Mouse (Mus musculus): ENCODE data around the gene Cep57l1.
A peak's percentile ranks its signal among the peaks of the same experiment; 100 is the strongest.

The Cep57l1 gene

GRCm38 (mm10) chr10:41749306-41749705 lies 60.4 kb downstream of the Cep57l1 start:
- ATAC-seq (ENCODE audit: insufficient number of reproducible peaks, low FRiP score, low TSS enrichment), result no peak

GRCm38 (mm10) chr10:41746554-41746953 lies 63.1 kb downstream of the Cep57l1 start:
- ATAC-seq (ENCODE audit: insufficient number of reproducible peaks, low FRiP score, low TSS enrichment), result no peak

- no peak for ATAC-seq (ENCODE audit: insufficient number of reproducible peaks, low FRiP score, low TSS enrichment)
Measured at GRCm38 (mm10) chr10:41744006-41744405, 65.7 kb downstream of the Cep57l1 start.

GRCm38 (mm10) chr10:41740221-41740620 lies 69.5 kb downstream of the Cep57l1 start:
- no peak for ATAC-seq (ENCODE audit: insufficient number of reproducible peaks, low FRiP score, low TSS enrichment)

- no peak for ATAC-seq (ENCODE audit: insufficient number of reproducible peaks, low FRiP score, low TSS enrichment)
Measured at GRCm38 (mm10) chr10:41737245-41737644, 72.4 kb downstream of the Cep57l1 start.

GRCm38 (mm10) chr10:41735398-41735797 lies 74.3 kb downstream of the Cep57l1 start:
- no peak for ATAC-seq (ENCODE audit: insufficient number of reproducible peaks, low FRiP score, low TSS enrichment)

- ATAC-seq (ENCODE audit: insufficient number of reproducible peaks, low FRiP score, low TSS enrichment), result no peak
Measured at GRCm38 (mm10) chr10:41733214-41733613, 76.5 kb downstream of the Cep57l1 start.

- no peak for ATAC-seq (ENCODE audit: insufficient number of reproducible peaks, low FRiP score, low TSS enrichment)
Measured at GRCm38 (mm10) chr10:41731932-41732331, 77.7 kb downstream of the Cep57l1 start.

GRCm38 (mm10) chr10:41730746-41731145 lies 78.9 kb downstream of the Cep57l1 start:
- no peak for ATAC-seq (ENCODE audit: insufficient number of reproducible peaks, low FRiP score, low TSS enrichment)

- ATAC-seq (ENCODE audit: insufficient number of reproducible peaks, low FRiP score, low TSS enrichment), result no peak
Measured at GRCm38 (mm10) chr10:41726215-41726614, 83.5 kb downstream of the Cep57l1 start.

- ATAC-seq (ENCODE audit: insufficient number of reproducible peaks, low FRiP score, low TSS enrichment), result no peak
Measured at GRCm38 (mm10) chr10:41719587-41719986, 90.1 kb downstream of the Cep57l1 start.

- ATAC-seq (ENCODE audit: insufficient number of reproducible peaks, low FRiP score, low TSS enrichment), result no peak
Measured at GRCm38 (mm10) chr10:41716029-41716897, 93.4 kb downstream of the Cep57l1 start, which contains the start of gene Ccdc162. TSS of gene Ccdc162 (minus strand) at chr10:41716634.

GRCm38 (mm10) chr10:41715557-41715956 lies 94.1 kb downstream of the Cep57l1 start:
- no peak for ATAC-seq (ENCODE audit: insufficient number of reproducible peaks, low FRiP score, low TSS enrichment)

- ATAC-seq (ENCODE audit: insufficient number of reproducible peaks, low FRiP score, low TSS enrichment), result no peak
Measured at GRCm38 (mm10) chr10:41711467-41711866, 98.2 kb downstream of the Cep57l1 start.

- no peak for ATAC-seq (ENCODE audit: insufficient number of reproducible peaks, low FRiP score, low TSS enrichment)
Measured at GRCm38 (mm10) chr10:41710773-41711172, 98.9 kb downstream of the Cep57l1 start.

GRCm38 (mm10) chr10:41709341-41709740 lies 100.3 kb downstream of the Cep57l1 start:
- no peak for ATAC-seq (ENCODE audit: insufficient number of reproducible peaks, low FRiP score, low TSS enrichment)

GRCm38 (mm10) chr10:41699669-41700068 lies 110.0 kb downstream of the Cep57l1 start:
- ATAC-seq (ENCODE audit: insufficient number of reproducible peaks, low FRiP score, low TSS enrichment), result no peak

GRCm38 (mm10) chr10:41697040-41697439 lies 112.6 kb downstream of the Cep57l1 start:
- no peak for ATAC-seq (ENCODE audit: insufficient number of reproducible peaks, low FRiP score, low TSS enrichment)

GRCm38 (mm10) chr10:41690978-41691377 lies 118.7 kb downstream of the Cep57l1 start:
- ATAC-seq (ENCODE audit: insufficient number of reproducible peaks, low FRiP score, low TSS enrichment), result no peak

GRCm38 (mm10) chr10:41689941-41690887 lies 119.5 kb downstream of the Cep57l1 start:
- ATAC-seq (ENCODE audit: insufficient number of reproducible peaks, low FRiP score, low TSS enrichment), result peak; percentile 49; the same call in 1 of the 2 replicates

GRCm38 (mm10) chr10:41684548-41684996 lies 125.1 kb downstream of the Cep57l1 start:
- ATAC-seq (ENCODE audit: insufficient number of reproducible peaks, low FRiP score, low TSS enrichment), result no peak

Measured in cerebellum, adult (tissue).